Mouse (Mus musculus) liver, adult (tissue): Measurements from ENCODE around the gene Gm136.

ENCODE experiments used
- GATA4 ChIP-seq: IDR thresholded peaks from 2 replicates; pipeline ENCODE4 v1.6.1; 2014; ENCODE audit warnings: mild to moderate bottlenecking, low read length; ENCODE audit not compliant: insufficient replicate concordance

Gene Gm136

GRCm38 (mm10) chr4:34724306-34724705, 31.8 kb downstream of the Gm136 start:
- TF ChIP-seq GATA4 = no peak

- TF ChIP-seq GATA4 = no peak
Measured at GRCm38 (mm10) chr4:34723186-34723585, 32.9 kb downstream of the Gm136 start.

- TF ChIP-seq GATA4 = no peak
Measured at GRCm38 (mm10) chr4:34720127-34720895, 35.8 kb downstream of the Gm136 start.

- no peak for TF ChIP-seq GATA4
Measured at GRCm38 (mm10) chr4:34719421-34719820, 36.6 kb downstream of the Gm136 start.

- no peak for TF ChIP-seq GATA4
Measured at GRCm38 (mm10) chr4:34715062-34715461, 41.0 kb downstream of the Gm136 start.

- no peak for TF ChIP-seq GATA4
Measured at GRCm38 (mm10) chr4:34708127-34708526, 47.9 kb downstream of the Gm136 start.

GRCm38 (mm10) chr4:34707248-34707647, 48.8 kb downstream of the Gm136 start:
- TF ChIP-seq GATA4 = no peak

- TF ChIP-seq GATA4 = no peak
Measured at GRCm38 (mm10) chr4:34703029-34703428, 53.0 kb downstream of the Gm136 start.

GRCm38 (mm10) chr4:34702231-34702630, 53.8 kb downstream of the Gm136 start:
- TF ChIP-seq GATA4 = no peak

- TF ChIP-seq GATA4 = no peak
Measured at GRCm38 (mm10) chr4:34701528-34701927, 54.5 kb downstream of the Gm136 start.
